9 mouse cellular contexts compared by ENCODE assay signal in the genomic region with DNA sequence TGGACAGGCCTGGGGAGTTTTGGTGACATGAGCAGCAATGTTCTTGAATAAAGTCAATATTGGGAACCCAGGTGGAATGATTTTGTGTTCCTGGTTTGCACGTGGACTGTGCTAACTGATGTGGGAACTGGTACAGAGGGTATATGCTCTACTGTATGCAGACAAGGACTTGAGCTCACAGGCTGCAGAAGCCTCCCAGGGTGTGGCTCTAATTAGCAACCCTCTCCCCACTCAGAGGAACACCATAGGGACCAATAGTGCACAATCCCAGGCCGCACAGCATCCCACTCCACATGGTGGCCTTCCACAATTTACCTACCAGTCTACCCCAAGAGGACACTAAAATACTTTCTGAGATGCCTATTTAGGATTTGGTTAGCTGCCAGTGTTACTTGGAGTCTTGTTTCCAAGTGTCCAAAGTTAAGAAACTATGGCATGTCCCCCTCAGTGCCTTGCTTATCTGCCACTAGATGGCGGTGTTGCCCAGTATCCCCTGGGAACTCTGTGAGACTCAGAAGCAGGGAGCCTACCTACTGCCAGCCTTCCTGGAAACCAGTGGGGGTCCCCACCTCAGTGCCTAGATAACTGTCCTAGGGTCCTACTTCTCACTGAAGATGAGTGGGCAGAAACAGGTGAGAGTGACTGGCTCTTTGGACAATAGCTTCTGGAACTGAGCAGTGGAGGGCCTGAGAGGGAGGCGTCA.
A peak's percentile ranks its signal among the peaks of the same experiment; 100 is the strongest.
DNase-seq lines count a peak whose midpoint lies in the region; ATAC-seq and TF ChIP-seq lines count a peak whose summit lies in the region.
"Had no signal": no experiment of that assay in that cellular context is flagged by ENCODE, and none has a peak within 500 bp of the region (broad histone marks: within the 10 kb centered on the region; RNA-seq: fewer than 3 reads in every experiment).

No protein-coding gene starts in this region.

- no peaks in the 10 kb centered on the region for H3K36me3 ChIP-seq in E14TG2a.4 (ENCODE audit: insufficient read depth, low read length)
- H3K36me3 ChIP-seq in heart, embryonic 16.5 days (ENCODE audit: control insufficient read depth, insufficient read depth) = no peaks in the 10 kb centered on the region
- H3K36me3 ChIP-seq: heart, embryonic 15.5 days had no signal

- peak; percentile 89 for DNase-seq in brain, embryonic 14.5 days (ENCODE audit: low read depth)
- peak; percentile 84 to 85 for DNase-seq in kidney, postnatal 25 days
- peak; percentile 72 for DNase-seq in lung, adult 2 months
- peak; percentile 71 for DNase-seq in ovary, postnatal 14 days (ENCODE audit: low spot score)
- DNase-seq in thymus, postnatal 0 days (ENCODE audit: low spot score) = peak; percentile 70

- H3K9ac ChIP-seq in heart, embryonic 16.5 days (ENCODE audit: low read length) = no peak overlapping the region
- H3K9ac ChIP-seq: heart, embryonic 15.5 days had no signal

- peak; percentile 75 for ATAC-seq in erythroblast, adult 5-6 weeks (replicated peaks; ENCODE audit: low FRiP score, poor library complexity, severe bottlenecking)
- ATAC-seq in heart, embryonic 16.5 days (replicated peaks; ENCODE audit: extremely low read depth, insufficient read depth, low FRiP score) = peak; percentile 41; the same call in 1 of the 2 replicates

- WGBS in heart, embryonic 16.5 days = 71% methylated on average over 4 of the region's 4 CpGs
- 65% methylated on average over 4 of the region's 4 CpGs for WGBS in lung, adult 2 months

- no peak overlapping the region for H3K4me2 ChIP-seq in heart, embryonic 16.5 days (ENCODE audit: low read depth, low read length)
- H3K4me2 ChIP-seq: heart, embryonic 15.5 days had no signal

- no peaks in the 10 kb centered on the region for H3K9me3 ChIP-seq in E14TG2a.4 (ENCODE audit: low read length)
- H3K9me3 ChIP-seq in heart, embryonic 16.5 days (replicated peaks; ENCODE audit: control insufficient read depth, low read length) = no peaks in the 10 kb centered on the region
- H3K9me3 ChIP-seq: heart, embryonic 15.5 days had no signal

- TF ChIP-seq CTCF in E14TG2a.4 (conservative IDR thresholded peaks at IDR 0.05; ENCODE audit: low read length) = peak; percentile 96
- peak; percentile 87 for TF ChIP-seq CTCF in brain, embryonic 14.5 days (IDR thresholded peaks at IDR 0.05; ENCODE audit: borderline replicate concordance, extremely low read depth, insufficient read depth, insufficient read length)
- TF ChIP-seq CTCF in lung, adult 2 months (IDR thresholded peaks at IDR 0.05; ENCODE audit: insufficient read depth, low read length) = peak; percentile 92

- H3K27ac ChIP-seq in heart, embryonic 16.5 days (ENCODE audit: low read length) = no peak overlapping the region
- H3K27ac ChIP-seq: heart, embryonic 15.5 days had no signal

- TF ChIP-seq POLR2A in brain, embryonic 14.5 days (IDR thresholded peaks at IDR 0.05; ENCODE audit: borderline replicate concordance, extremely low read depth, insufficient read depth, insufficient read length, poor library complexity, severe bottlenecking) = no peak
- no peak for TF ChIP-seq POLR2A in lung, adult 2 months (IDR thresholded peaks at IDR 0.05; ENCODE audit: borderline replicate concordance, extremely low read depth, low read depth, low read length)

- H3K27me3 ChIP-seq in E14TG2a.4 (ENCODE audit: insufficient read depth, low read length) = no peaks in the 10 kb centered on the region
- H3K27me3 ChIP-seq in heart, embryonic 16.5 days (ENCODE audit: control insufficient read depth, insufficient read depth, low read length) = peaks cover 19% of the 10 kb centered on the region

- no peak overlapping the region for H3K4me3 ChIP-seq in E14TG2a.4 (replicated peaks; ENCODE audit: low read length)
- no peak overlapping the region for H3K4me3 ChIP-seq in heart, embryonic 16.5 days (ENCODE audit: low read length)
- H3K4me3 ChIP-seq in lung, adult 2 months (replicated peaks; ENCODE audit: extremely low read depth, low read depth, low read length) = no peak overlapping the region
- H3K4me3 ChIP-seq: heart, embryonic 15.5 days had no signal

- H3K4me1 ChIP-seq in E14TG2a.4 (replicated peaks; ENCODE audit: low read depth, low read length) = peaks cover 34% of the 10 kb centered on the region
- H3K4me1 ChIP-seq in heart, embryonic 16.5 days (ENCODE audit: control insufficient read depth, insufficient read depth, low read length) = no peaks in the 10 kb centered on the region
- H3K4me1 ChIP-seq in lung, adult 2 months (ENCODE audit: control insufficient read depth, insufficient read depth, low read length) = no peaks in the 10 kb centered on the region
